Mouse (Mus musculus): ENCODE data around the gene Tmem9. TPM values are rescaled to one million over a fixed set of nuclear protein-coding genes. Genes with fewer than 3 reads are reported as not detected.
A peak's percentile ranks its signal among the peaks of the same experiment; 100 is the strongest.

The Tmem9 gene
- polyA plus RNA-seq, 1 experiment from 2014 or later = 212 TPM

DNA sequence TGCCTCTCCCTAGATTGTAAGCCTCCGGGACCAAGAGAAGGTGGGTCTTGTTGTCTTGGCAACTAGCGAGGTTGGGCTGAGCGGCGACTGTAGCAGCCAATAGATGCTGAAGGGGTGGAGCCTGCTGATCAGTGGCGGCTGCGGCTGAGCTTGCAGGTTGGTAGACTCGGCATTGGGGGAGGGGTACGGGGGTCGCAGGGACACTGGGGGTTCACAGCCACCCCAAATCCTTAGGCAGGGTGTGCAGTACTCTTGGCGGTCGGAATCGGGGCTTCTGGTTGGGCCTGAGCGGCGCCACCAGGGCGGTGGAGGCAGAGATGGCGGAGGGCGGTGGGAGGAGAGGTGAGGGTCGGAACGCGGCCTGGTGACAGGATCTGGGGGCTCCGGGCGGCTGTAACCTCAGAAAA, 10.0 kb downstream of the Tmem9 start:
- H3K9me3 ChIP-seq (ENCODE audit: control insufficient read depth) = no peaks in the 10 kb centered on the region
- peak overlapping the region; percentile 97 for H3K4me2 ChIP-seq (replicated peaks; ENCODE audit: low read depth)
- 0% methylated on average over 22 of the region's 22 CpGs for WGBS
- ATAC-seq = peak; percentile 94
- peak overlapping the region; percentile 73 for H3K27ac ChIP-seq (ENCODE audit: low read depth, low read length)
- TF ChIP-seq CTCF (IDR thresholded peaks at IDR 0.05; ENCODE audit: low read depth) = no peak
- H3K9ac ChIP-seq (ENCODE audit: low read depth, low read length) = peak overlapping the region; percentile 81
- H3K4me1 ChIP-seq (replicated peaks; ENCODE audit: control insufficient read depth, insufficient read depth, low read length) = no peaks in the 10 kb centered on the region
- no peaks in the 10 kb centered on the region for H3K27me3 ChIP-seq (replicated peaks; ENCODE audit: control insufficient read depth, insufficient read depth, low read length)
- H3K36me3 ChIP-seq (ENCODE audit: control insufficient read depth, insufficient read depth) = peaks cover 14% of the 10 kb centered on the region
- H3K4me3 ChIP-seq (ENCODE audit: low read depth, low read length) = peak overlapping the region; percentile 92

DNA sequence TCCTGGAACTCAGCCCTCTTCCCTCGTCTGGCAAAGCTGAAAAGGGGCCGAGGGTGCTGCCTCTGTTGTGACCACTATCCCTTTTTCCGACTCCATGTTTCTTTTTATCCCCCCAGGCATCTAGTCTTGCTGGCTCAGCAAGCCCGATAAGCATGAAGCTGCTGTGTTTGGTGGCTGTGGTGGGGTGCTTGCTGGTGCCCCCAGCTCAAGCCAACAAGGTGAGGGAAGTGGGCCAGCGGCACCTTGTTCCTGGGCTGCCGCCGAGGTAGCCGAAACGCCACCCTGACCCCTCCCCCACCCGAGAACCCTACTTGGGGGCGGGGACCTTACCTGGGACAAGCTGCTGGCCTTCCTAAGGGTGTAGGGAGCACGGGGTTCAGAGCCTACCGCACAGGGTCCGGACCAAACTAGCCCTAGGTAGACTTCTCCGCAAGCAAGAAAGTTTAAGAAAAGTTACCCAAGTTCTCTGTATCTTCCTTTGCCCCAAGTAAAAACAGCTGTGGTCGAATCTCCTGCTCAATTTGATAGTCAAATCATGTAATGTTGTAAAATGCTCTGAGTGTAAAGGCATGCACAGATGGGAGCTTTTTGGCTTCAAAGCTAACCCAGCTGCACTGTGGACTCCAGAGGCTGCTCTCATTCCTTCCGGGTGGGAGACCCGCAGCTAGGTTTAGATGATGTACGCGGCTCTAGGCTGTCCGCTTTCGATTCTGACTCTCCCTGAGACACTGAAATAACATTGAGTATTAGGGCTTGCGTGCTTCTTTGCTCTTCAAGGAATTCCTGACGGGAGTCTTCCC, 10.6 kb downstream of the Tmem9 start:
- Histone ChIP-seq H3K27me3 (replicated peaks; ENCODE audit: control insufficient read depth, insufficient read depth, low read length) (no peaks in the 10 kb centered on the region), H3K9me3 (ENCODE audit: control insufficient read depth) (no peaks in the 10 kb centered on the region), H3K36me3 (ENCODE audit: control insufficient read depth, insufficient read depth) (peaks cover 21% of the 10 kb centered on the region), H3K4me1 (replicated peaks; ENCODE audit: control insufficient read depth, insufficient read depth, low read length) (no peaks in the 10 kb centered on the region), H3K4me3 (ENCODE audit: low read depth, low read length) (peak overlapping the region; percentile 92), H3K4me2 (replicated peaks; ENCODE audit: low read depth) (peak overlapping the region; percentile 97), H3K27ac (ENCODE audit: low read depth, low read length) (peak overlapping the region; percentile 73), H3K9ac (ENCODE audit: low read depth, low read length) (peak overlapping the region; percentile 81)
- WGBS = 4% methylated on average over 24 of the region's 24 CpGs
- peak; percentile 44 for ATAC-seq
- no peak for TF ChIP-seq CTCF (IDR thresholded peaks at IDR 0.05; ENCODE audit: low read depth)

DNA sequence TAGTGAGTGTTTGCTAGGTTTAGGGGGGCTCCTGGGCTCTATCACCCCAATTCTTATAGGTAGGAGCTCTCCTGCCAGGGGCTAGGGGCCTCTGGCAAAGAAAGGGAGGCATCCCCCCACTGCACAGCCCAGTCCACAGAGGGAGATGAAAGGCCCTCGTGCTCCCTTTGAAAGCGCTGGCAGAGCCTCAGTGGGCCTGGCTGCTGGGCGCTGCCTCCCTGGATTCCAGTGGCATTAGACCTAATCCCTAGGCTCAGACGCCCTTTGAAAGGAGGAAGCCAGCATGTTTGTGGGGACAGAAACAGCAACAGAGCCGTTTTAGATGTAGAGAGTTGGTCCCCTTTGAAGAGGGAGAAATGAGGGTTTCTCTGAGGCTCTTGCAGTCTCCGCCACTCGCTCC, 22.3 kb downstream of the Tmem9 start:
- no peaks in the 10 kb centered on the region for H3K9me3 ChIP-seq (ENCODE audit: control insufficient read depth)
- peaks cover 76% of the 10 kb centered on the region for H3K36me3 ChIP-seq (ENCODE audit: control insufficient read depth, insufficient read depth)
- no peaks in the 10 kb centered on the region for H3K27me3 ChIP-seq (replicated peaks; ENCODE audit: control insufficient read depth, insufficient read depth, low read length)
- no peak for ATAC-seq
- H3K4me2 ChIP-seq (replicated peaks; ENCODE audit: low read depth) = no peak overlapping the region
- no peak overlapping the region for H3K4me3 ChIP-seq (ENCODE audit: low read depth, low read length)
- H3K9ac ChIP-seq (ENCODE audit: low read depth, low read length) = no peak overlapping the region
- 73% methylated on average over 7 of the region's 7 CpGs for WGBS
- no peak for TF ChIP-seq CTCF (IDR thresholded peaks at IDR 0.05; ENCODE audit: low read depth)
- no peak overlapping the region for H3K27ac ChIP-seq (ENCODE audit: low read depth, low read length)
- H3K4me1 ChIP-seq (replicated peaks; ENCODE audit: control insufficient read depth, insufficient read depth, low read length) = no peaks in the 10 kb centered on the region

DNA sequence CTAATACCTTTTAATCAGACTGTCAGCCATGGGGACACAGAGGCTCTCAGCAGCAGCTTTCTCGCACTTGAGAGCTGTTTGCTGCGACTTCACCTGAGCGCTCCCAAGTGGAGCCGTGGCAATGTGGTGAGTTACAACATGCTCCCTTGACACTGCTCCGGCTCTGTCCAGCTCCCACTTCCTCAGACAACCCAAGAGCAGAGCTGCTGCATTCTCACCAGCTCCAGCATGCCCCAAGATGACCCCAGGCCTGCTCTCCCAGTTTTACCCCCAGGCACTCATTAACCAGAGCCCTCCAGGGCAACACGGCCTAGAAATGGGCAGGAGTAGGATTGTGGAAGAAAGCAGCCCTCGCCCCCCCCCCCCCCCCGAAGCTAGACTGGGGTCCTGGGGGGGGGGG, 23.7 kb downstream of the Tmem9 start:
- WGBS = 75% methylated on average over 6 of the region's 8 CpGs
- ATAC-seq = no peak
- H3K9ac ChIP-seq (ENCODE audit: low read depth, low read length) = no peak overlapping the region
- no peaks in the 10 kb centered on the region for H3K9me3 ChIP-seq (ENCODE audit: control insufficient read depth)
- no peak overlapping the region for H3K4me3 ChIP-seq (ENCODE audit: low read depth, low read length)
- H3K27ac ChIP-seq (ENCODE audit: low read depth, low read length) = no peak overlapping the region; the same call in 1 of the 2 replicates
- no peaks in the 10 kb centered on the region for H3K27me3 ChIP-seq (replicated peaks; ENCODE audit: control insufficient read depth, insufficient read depth, low read length)
- H3K4me1 ChIP-seq (replicated peaks; ENCODE audit: control insufficient read depth, insufficient read depth, low read length) = no peaks in the 10 kb centered on the region
- no peak overlapping the region for H3K4me2 ChIP-seq (replicated peaks; ENCODE audit: low read depth)
- peaks cover 67% of the 10 kb centered on the region for H3K36me3 ChIP-seq (ENCODE audit: control insufficient read depth, insufficient read depth)
- TF ChIP-seq CTCF (IDR thresholded peaks at IDR 0.05; ENCODE audit: low read depth) = no peak

DNA sequence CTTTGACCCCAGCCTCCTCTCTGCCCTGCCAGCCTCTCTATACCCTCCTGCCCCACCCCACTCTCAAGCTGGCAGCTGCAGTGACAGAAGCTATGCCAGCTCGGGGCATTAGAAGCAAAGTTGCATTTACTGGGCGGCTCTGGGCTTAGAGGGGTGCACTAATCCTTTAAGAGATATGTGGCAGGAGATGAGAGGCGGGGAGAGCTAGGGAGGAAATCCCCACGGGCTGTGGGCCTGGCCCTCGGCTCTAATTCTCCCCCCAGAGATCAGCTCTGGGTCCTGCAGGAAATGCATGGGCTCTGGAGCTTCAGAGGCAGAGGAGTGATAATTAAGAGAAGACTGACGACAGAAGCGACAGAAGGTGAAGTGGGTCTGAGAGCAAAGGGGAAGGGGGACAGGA, 25.0 kb downstream of the Tmem9 start:
- H3K4me3 ChIP-seq (ENCODE audit: low read depth, low read length) = no peak overlapping the region
- no peaks in the 10 kb centered on the region for H3K4me1 ChIP-seq (replicated peaks; ENCODE audit: control insufficient read depth, insufficient read depth, low read length)
- peaks cover 54% of the 10 kb centered on the region for H3K36me3 ChIP-seq (ENCODE audit: control insufficient read depth, insufficient read depth)
- H3K9me3 ChIP-seq (ENCODE audit: control insufficient read depth) = no peaks in the 10 kb centered on the region
- H3K9ac ChIP-seq (ENCODE audit: low read depth, low read length) = no peak overlapping the region
- no peak for ATAC-seq
- no peaks in the 10 kb centered on the region for H3K27me3 ChIP-seq (replicated peaks; ENCODE audit: control insufficient read depth, insufficient read depth, low read length)
- WGBS = 57% methylated on average over 7 of the region's 7 CpGs
- no peak for TF ChIP-seq CTCF (IDR thresholded peaks at IDR 0.05; ENCODE audit: low read depth)
- no peak overlapping the region for H3K27ac ChIP-seq (ENCODE audit: low read depth, low read length)
- no peak overlapping the region for H3K4me2 ChIP-seq (replicated peaks; ENCODE audit: low read depth)

DNA sequence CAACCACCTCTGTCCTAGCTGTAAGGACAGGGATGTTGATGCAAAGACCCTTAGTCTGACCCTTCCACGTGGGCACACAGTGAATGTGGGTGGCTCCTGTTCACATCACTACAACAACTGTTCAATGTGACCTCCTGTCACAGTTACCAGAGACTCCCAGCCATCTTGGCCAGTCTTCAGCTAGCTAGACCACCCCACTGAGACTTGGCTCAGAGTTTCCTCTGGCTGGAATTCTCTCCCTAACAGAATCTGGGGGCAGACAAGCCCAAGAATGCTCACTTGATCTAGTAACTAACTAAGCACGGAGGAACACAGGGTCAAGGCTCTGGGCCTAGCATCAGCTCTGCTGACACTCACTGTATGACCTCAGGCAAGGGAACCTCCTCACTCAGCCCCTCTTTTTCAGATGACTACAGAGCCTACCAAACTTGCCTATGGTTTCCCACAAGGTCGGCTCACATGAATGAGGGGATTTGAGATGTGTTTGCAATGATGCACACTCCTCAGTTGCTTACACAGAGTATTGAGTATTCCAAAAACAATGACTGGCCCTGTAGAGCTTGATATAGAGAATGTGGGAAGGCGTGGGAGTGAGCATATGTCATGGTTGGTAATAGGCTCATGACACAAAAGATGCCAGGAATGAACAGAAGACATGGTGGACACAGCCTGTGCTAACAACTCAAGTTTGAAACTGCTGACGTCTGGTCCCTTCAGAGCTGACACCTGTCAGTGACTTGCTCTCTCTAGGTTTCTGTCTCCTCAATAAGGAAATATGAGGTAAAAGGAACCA, 31.0 kb downstream of the Tmem9 start:
- no peak overlapping the region for H3K27ac ChIP-seq (ENCODE audit: low read depth, low read length)
- H3K4me2 ChIP-seq (replicated peaks; ENCODE audit: low read depth) = no peak overlapping the region
- H3K9me3 ChIP-seq (ENCODE audit: control insufficient read depth) = no peaks in the 10 kb centered on the region
- no peak for ATAC-seq
- no peak overlapping the region for H3K9ac ChIP-seq (ENCODE audit: low read depth, low read length)
- peaks cover 13% of the 10 kb centered on the region; the same call in 1 of the 2 replicates for H3K36me3 ChIP-seq (ENCODE audit: control insufficient read depth, insufficient read depth)
- 0 out of 2 replicates have a peak, but pooled peaks cover 15% of the 10 kb centered on the region for H3K27me3 ChIP-seq (replicated peaks; ENCODE audit: control insufficient read depth, insufficient read depth, low read length)
- TF ChIP-seq CTCF (IDR thresholded peaks at IDR 0.05; ENCODE audit: low read depth) = no peak
- H3K4me3 ChIP-seq (ENCODE audit: low read depth, low read length) = no peak overlapping the region
- WGBS = 86% methylated on average over 5 of the region's 5 CpGs
- H3K4me1 ChIP-seq (replicated peaks; ENCODE audit: control insufficient read depth, insufficient read depth, low read length) = no peaks in the 10 kb centered on the region

All from intestine, postnatal 0 days (tissue).